Mouse (Mus musculus): ENCODE measurements around the gene Ttll2. TPM values are rescaled to one million over a fixed set of nuclear protein-coding genes. Genes with fewer than 3 reads are reported as not detected.
"Not testable (repeated sequence)": the region's sequence is repeated elsewhere in the genome, so short reads cannot be mapped to it uniquely, and the experiment has no call there.

Gene Ttll2
- polyA plus RNA-seq, 1 experiment from 2014 or later: not detected

GRCm38 (mm10) chr17:7337381-7337780 lies 15.1 kb downstream of the Ttll2 start:
- not testable (repeated sequence) for H3K4me3 ChIP-seq; H3K4me1 ChIP-seq; H3K27ac ChIP-seq; ATAC-seq (ENCODE audit: low FRiP score, low read depth); H3K4me2 ChIP-seq (replicated peaks); H3K9ac ChIP-seq; H3K36me3 ChIP-seq; H3K27me3 ChIP-seq (replicated peaks); H3K9me3 ChIP-seq
- 82% methylated on average over 8 of the region's 9 CpGs for WGBS

DNA sequence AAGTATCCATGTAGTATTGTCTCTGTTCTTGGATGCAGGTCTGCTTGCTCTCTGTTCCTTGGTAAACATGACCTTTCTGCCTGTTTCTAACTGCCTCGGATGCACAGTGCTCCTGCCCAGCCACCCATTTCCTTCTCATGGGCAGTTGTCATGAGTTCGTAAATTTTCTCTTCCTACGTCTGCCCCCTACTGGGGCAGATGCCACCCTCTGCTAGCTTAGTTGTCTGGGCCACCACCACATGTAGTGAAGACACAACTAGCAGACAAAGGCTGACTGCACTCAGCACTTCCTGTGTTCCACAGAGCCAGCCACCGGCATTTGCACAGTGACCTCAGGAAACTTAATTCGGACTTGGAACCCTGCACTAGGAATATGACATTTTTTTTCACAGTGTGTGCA lies 19.8 kb downstream of the Ttll2 start:
- not testable (repeated sequence) for H3K27me3 ChIP-seq (replicated peaks); H3K9ac ChIP-seq; H3K4me2 ChIP-seq (replicated peaks); H3K36me3 ChIP-seq; H3K9me3 ChIP-seq; H3K4me1 ChIP-seq; H3K4me3 ChIP-seq; H3K27ac ChIP-seq; ATAC-seq (ENCODE audit: low FRiP score, low read depth)
- WGBS: 78% methylated on average over 3 of the region's 5 CpGs

DNA sequence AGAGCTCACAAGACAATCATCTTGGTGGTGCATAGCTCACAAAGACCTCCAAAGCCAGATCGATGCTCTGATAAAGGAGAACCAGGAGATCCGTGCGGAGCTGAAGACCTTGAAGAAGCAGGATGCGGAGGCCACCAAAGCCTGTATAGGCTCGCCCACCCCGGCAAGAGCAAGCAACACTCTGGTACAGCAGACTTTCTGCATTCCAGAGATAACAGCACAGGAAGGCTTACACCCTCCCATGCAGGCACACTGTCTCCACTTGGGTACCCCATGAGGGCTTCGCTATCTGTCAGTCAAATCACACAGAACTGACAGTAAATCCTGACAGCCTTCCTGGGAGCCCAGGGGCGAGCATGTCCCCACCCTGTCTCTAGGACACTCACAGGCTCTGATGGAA lies 26.1 kb downstream of the Ttll2 start:
- not testable (repeated sequence) for H3K4me2 ChIP-seq (replicated peaks); H3K4me3 ChIP-seq; H3K27me3 ChIP-seq (replicated peaks); H3K9ac ChIP-seq; H3K9me3 ChIP-seq; H3K36me3 ChIP-seq; H3K27ac ChIP-seq; H3K4me1 ChIP-seq; ATAC-seq (ENCODE audit: low FRiP score, low read depth)
- WGBS: 90% methylated on average over 7 of the region's 8 CpGs

GRCm38 (mm10) chr17:7324346-7324745 lies 28.1 kb downstream of the Ttll2 start, which contains the start of gene Tcp10a:
Tcp10a (plus strand) TSS chr17:7324646.
- not testable (repeated sequence) for H3K27me3 ChIP-seq (replicated peaks); H3K27ac ChIP-seq; H3K9me3 ChIP-seq; H3K36me3 ChIP-seq; H3K4me2 ChIP-seq (replicated peaks); H3K4me1 ChIP-seq; ATAC-seq (ENCODE audit: low FRiP score, low read depth); H3K4me3 ChIP-seq; H3K9ac ChIP-seq
- 95% methylated on average over 5 of the region's 5 CpGs for WGBS

DNA sequence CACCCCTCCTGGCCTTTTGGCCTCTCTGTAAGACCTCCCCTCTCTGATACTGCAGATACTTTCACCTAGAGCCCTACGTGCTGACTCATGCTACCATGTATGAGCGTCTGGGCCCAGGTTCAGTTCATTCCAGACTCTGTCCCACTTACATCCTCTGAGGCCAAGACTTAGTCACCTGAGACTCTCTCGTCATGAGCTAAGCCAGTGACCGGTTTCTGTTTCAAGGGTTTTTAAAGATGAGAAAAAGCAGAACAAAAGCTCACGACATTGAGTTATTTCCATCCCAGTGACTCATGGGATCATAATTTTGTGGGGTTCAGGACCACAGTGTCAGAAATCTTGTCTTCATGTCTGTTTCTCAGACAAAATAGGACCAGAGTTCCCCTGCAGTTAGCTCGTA lies 32.7 kb downstream of the Ttll2 start:
- H3K36me3 ChIP-seq; H3K9ac ChIP-seq; H3K27ac ChIP-seq; H3K9me3 ChIP-seq; H3K4me1 ChIP-seq; H3K4me2 ChIP-seq (replicated peaks); H3K4me3 ChIP-seq; H3K27me3 ChIP-seq (replicated peaks); ATAC-seq (ENCODE audit: low FRiP score, low read depth): not testable (repeated sequence)
- 88% methylated on average over 6 of the region's 6 CpGs for WGBS

DNA sequence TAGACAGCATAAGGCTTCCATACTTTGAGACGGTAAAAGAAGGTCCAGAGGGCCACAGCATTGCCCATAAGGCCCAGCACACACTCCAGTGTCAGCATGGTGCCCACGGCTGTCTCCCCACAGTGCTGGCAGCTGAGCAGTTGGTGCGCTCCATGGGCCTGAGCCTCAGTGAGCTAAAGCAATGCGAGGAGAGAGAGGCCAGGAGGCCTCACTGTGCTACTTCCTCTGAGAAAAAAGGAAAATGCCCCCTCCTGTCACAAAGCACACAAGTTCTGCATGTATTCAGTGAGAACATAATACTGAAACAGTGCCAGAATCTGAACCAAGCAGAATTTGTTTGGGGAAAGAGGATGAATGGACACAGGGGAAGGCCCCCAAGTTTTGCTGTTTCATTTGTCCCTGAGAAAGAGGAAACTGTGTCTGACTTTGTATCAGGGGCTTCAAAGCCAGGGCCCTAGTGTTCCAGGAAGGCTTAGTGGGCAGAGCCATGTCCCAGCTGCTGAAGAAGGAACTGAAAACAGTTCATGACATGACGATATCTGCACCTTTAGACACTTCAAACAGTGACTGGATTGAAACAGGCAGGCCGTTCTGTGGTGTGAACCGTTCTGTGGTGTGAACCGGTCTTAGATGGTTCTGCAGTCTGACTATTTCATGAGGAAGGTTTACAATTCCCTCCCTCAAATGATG lies 36.7 kb downstream of the Ttll2 start:
- H3K4me2 ChIP-seq (replicated peaks); H3K36me3 ChIP-seq; H3K27me3 ChIP-seq (replicated peaks); H3K9me3 ChIP-seq; ATAC-seq (ENCODE audit: low FRiP score, low read depth); H3K9ac ChIP-seq; H3K4me1 ChIP-seq; H3K27ac ChIP-seq; H3K4me3 ChIP-seq: not testable (repeated sequence)
- WGBS: 81% methylated on average over 7 of the region's 8 CpGs

- WGBS: 64% methylated on average over 8 of the region's 8 CpGs
- not testable (repeated sequence) for H3K27ac ChIP-seq; H3K36me3 ChIP-seq; H3K4me1 ChIP-seq; H3K4me2 ChIP-seq (replicated peaks); H3K9ac ChIP-seq; H3K9me3 ChIP-seq; H3K4me3 ChIP-seq; H3K27me3 ChIP-seq (replicated peaks)
- peak; percentile 90 for ATAC-seq (ENCODE audit: low FRiP score, low read depth)
Observed at GRCm38 (mm10) chr17:7306278-7307196, 46.0 kb downstream of the Ttll2 start.

Other genes with a start within 250 kb of the Ttll2 start
- 36.8 and 40.7 TPM in 2 replicates for gene Rps6ka2, start 182.6 kb downstream of the Ttll2 start, polyA plus RNA-seq (2016; fragmentation: Nextera tagmentation; extraction: Ambion mirVana)
- not detected in 2 replicates for gene Tcp10a, start 28.1 kb downstream of the Ttll2 start, polyA plus RNA-seq (2016; fragmentation: Nextera tagmentation; extraction: Ambion mirVana)
- gene Gm49630, start 19.3 kb upstream of the Ttll2 start, polyA plus RNA-seq (2016; fragmentation: Nextera tagmentation; extraction: Ambion mirVana): not detected in 2 replicates
- gene Unc93a2, start 32.8 kb upstream of the Ttll2 start, polyA plus RNA-seq (2016; fragmentation: Nextera tagmentation; extraction: Ambion mirVana): 0.09 TPM in 1 of 2 replicates, not detected in the other